Mouse (Mus musculus) megakaryocyte, adult 5-6 weeks (primary cell): Measurements from ENCODE around the gene Col4a3bp. TPM values are rescaled to one million over a fixed set of nuclear protein-coding genes. Genes with fewer than 3 reads are reported as not detected.
A peak's percentile ranks its signal among the peaks of the same experiment; 100 is the strongest.

Source experiments
- ATAC-seq: 2 replicates; pipeline ENCODE4 v1.8.0; 2016; ENCODE audit warnings: mild to moderate bottlenecking, inconsistent platforms; ENCODE audit not compliant: poor library complexity, severe bottlenecking
- total RNA-seq, 2 experiments: library from RNA; stranded (forward) in 1 of 2; stranded (reverse) in 1 of 2; fragments of 153-499, 151-499 nt in 1 of 2; fragments of 221-1000, 200-1000 nt in 1 of 2; gene quantifications; 2 replicates each; pipeline versions ENCODE4 v1.2.3 to v1.2.4; 2015 to 2017

The Col4a3bp gene
- total RNA-seq (2015), result 45.6 and 58.8 TPM in 2 replicates
- 88.5 and 101 TPM in 2 replicates for total RNA-seq (2017)

GRCm38 (mm10) chr13:96542081-96542889 lies at the start of gene Col4a3bp, which contains the start of gene Polk:
Col4a3bp (plus strand) TSS chr13:96542618.
Polk (minus strand) TSS chr13:96542579.
- peak; percentile 95 for ATAC-seq

DNA sequence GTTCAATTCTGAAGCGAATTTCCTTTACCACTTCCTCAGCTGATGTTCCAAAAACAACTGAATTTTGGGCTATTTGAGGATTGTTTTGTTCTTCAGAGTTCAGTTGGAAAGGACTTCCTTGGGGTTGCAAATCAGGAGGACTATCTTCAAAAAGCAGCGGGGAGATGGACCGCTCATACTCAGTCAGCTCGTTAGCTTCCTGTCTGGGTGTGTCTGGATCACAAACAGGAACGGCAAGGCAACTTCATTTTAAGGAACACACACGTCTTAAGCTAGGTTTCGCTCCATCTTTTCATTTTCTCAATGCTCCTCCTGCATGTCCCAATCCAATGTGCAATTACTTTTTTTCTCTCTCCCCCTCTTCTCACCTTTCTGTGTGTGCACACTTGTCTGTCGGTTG lies 45.8 kb upstream of the Col4a3bp start:
- ATAC-seq, result peak; percentile 92

DNA sequence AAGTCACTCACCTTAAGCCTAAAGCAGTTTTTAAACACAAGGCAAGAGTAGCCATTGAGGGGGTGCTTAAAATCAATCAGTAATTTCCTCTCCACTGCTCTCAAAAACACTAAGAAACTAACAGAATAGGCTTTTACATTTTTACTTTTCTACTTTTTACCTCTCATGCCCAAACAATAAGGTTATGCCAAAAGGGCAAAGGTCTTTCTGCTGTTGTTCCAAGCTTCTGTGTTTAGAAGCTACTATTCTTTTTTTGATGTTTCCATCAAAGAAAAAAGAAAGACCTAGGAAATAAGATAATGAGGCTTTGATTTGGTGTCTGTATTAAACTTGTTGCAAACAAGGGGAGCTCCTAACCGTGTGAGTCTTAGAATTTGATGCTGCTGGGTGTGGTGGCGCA lies 42.5 kb upstream of the Col4a3bp start:
- ATAC-seq, result no peak

GRCm38 (mm10) chr13:96505661-96506060 lies 36.8 kb upstream of the Col4a3bp start:
- no peak for ATAC-seq

- no peak for ATAC-seq
Measured at GRCm38 (mm10) chr13:96506313-96506712, 36.1 kb upstream of the Col4a3bp start.

DNA sequence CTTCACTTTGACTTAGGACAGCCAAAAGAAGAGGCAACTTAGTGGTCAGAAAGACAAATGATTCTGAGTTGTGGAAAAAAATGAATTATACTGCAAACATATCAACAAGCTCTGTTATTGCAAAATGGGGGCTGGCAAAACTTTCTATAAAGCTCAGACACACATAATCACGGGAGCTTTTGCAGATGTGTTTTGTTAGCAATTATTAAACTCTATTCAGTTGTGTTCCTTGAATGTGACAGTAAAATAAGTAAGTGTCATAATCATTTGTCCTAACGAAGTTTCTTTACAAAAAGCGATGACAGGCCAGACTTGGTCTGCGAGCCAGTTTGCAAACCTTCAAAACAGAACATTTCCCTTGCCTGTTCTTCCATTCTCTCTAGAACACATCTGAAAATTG lies 34.9 kb upstream of the Col4a3bp start:
- ATAC-seq, result no peak

GRCm38 (mm10) chr13:96510635-96511034 lies 31.8 kb upstream of the Col4a3bp start:
- ATAC-seq, result peak; percentile 86

DNA sequence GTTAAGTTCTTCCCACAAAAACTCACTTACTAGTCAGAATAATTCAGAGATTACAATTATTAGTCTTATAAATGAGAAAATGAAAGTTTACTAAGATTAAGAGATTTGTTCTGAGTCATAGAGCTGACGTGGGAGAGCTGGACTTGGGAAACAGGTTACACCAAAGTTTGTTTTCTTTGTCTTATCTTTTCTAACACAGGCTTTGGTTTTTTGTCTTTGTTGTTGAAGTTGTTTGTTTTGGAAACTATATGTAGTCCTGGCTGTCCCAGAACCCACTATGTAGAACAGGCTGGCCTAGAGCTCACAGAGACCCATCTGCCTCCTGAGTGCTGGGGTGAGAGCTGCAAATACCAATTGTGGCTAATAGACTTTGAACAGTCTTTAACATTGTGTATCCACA lies 31.2 kb upstream of the Col4a3bp start:
- no peak for ATAC-seq

DNA sequence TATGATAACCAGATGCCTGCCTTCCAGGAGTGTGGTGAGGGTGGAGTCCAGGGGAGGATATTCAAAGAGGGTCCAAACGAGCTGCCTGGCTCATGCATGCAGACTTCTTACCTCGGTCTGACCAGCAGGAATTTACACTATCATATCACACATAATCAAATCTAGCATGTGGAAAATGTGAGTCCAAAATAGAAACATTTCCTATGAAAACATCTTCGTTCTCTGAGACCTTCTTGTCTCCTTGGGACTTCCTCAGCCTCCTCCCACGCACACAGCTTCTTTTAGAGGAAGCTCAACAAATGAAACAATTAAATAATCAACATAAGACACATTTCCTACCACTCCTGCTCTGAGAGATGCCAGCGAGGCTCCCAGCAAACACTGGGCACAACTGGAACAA lies 30.5 kb upstream of the Col4a3bp start:
- no peak for ATAC-seq

DNA sequence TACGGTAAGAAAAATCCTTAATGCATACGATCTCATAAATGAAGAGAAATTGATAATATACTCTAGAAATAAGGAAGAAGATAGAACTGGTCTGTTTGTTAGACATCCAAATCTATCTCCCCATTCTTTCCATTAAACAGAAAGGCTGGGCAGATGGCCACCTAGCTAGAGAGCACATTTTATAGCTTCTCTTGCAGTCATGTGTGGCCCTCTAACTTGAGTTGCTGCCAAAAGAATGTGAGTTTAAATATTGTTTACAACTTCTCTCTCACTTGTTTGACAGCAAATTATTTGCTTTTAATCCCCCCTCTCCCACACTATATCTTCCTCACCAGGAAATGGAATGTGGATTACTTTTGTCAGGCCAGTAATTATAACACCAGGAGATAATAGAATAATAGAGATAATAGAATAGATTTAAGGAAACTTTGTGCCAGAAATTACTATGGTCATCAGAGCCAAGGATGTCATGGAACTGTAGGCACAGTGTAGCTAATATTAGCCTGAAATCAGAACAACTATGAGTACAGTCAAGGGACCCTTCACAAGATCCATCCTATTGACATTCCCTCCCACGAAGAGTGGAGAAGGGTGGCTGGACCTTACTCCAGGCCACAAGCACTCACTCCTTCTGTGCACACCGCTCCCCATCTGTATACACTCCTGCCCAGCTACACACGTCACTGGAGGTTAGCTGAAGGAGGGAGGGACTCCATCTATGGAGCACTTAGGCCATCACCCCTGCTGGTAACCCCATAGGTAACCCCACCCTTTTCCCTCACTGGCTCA lies 28.1 kb upstream of the Col4a3bp start:
- ATAC-seq, result no peak

DNA sequence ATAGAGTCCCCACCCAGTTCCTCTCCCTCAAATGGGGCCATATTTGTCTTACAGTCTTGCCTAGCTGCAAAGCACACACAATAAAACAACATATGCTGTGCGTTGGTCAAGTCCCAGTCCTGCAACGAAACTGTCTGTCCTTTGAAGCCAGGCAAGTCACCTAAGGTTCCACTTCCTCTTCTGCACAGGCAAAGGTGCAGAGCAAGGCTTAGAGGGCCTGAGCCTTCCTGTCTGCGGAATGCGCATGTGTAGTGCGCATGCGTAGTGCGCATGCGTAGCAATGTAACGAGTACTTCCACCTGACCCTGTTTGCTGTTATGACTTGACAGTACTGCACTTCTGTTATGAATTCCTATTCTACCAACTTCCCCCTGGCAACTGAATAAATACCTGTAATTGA lies 26.2 kb upstream of the Col4a3bp start:
- ATAC-seq, result peak; percentile 63

DNA sequence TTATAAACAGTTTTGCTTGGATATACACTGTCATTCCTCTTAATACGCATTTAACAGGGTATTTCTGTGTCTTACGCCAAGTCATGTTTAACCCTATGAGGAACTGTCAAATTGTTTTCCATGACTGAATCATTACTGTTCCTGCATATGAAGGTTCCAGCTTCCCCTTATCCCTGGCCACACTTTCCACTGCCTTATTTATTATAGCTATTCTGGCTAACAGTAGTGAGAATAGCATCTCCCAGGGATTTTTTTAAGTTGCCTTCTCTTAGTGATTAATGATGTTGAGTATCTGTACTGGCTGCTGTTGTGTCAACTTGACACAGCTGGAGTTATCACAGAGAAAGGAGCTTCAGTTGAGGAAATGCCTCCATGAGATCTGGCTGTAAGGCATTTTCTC lies 25.1 kb upstream of the Col4a3bp start:
- no peak for ATAC-seq

GRCm38 (mm10) chr13:96521294-96521693 lies 21.1 kb upstream of the Col4a3bp start:
- no peak for ATAC-seq

DNA sequence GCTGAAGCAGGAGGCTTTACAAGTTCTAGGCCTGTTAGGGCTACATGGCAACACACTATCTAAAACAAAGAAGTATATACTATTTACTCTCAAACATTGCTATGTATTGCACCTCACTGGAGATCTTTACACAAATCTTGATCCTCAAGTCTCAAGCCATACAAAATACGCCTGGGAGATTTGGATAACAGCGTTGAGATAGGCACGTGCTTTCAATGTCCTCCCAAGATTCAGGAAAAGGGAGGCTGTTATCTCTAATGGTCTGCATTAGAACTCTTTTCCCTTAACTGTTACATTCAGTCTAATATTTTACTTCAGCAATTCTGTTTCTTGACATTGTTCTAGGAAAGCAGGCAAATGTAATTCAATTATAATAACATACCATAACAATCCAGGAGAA lies 15.4 kb upstream of the Col4a3bp start:
- no peak for ATAC-seq

- peak; percentile 89 for ATAC-seq
Measured at GRCm38 (mm10) chr13:96527856-96528255, 14.6 kb upstream of the Col4a3bp start.

GRCm38 (mm10) chr13:96528776-96529175 lies 13.6 kb upstream of the Col4a3bp start:
- ATAC-seq, result no peak

DNA sequence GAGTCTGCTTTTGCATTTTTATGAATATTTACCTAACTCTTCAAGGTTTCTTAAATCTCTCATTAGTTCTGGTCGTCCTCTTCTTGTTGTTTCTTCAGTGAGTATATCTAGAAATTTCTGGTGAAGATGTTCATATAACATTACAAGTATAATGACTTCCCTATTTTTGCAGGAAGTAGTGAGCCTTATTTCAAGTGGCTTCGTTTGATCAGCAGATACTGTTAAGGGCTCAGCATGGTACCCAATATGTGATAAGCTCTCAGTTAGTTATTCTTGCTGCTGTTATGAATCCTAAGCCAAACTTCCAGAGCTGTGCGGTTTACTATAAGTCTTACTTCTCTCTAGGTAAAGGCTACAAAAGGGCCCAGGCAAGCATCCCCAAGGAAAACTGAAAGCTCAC lies 12.9 kb upstream of the Col4a3bp start:
- no peak for ATAC-seq

GRCm38 (mm10) chr13:96530064-96530463 lies 12.4 kb upstream of the Col4a3bp start:
- ATAC-seq, result no peak

DNA sequence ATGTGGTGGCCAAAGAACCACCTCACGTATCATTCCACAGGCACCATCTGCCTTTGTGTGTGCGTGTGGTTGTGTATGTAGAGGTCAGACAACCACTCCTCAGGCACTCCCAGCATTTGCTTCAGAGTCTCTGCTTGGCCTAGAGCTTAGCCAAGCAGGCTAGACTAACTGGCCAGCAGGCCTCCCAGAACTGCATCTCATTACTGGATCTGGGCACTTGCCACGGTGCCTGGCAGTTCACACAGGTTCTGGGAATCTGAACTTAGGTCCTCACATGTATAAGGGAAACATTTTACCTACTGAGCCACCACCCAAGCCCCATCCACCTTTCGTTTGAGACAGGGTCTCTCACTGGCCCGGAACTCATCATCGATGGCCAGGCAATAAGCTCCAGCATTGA lies 10.2 kb upstream of the Col4a3bp start:
- ATAC-seq, result no peak

DNA sequence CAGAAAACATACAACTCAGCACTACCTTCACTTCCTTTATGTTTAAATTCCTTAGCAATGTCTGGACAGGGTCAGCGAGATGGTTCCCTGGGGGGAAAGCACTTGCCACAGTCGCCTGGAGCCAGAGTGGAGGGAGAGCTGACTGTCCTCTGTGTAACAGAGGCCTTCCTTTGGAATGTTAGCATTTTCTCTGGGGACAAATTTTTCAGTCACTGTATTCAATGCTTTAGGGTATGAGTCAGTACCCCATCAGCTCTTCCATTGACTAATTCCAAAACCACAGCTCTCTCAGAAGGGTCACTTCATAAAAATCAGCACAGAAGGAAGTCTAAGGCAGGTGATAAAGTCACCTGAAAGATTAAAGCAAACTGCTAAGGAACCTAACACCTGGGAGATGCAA lies 8.7 kb upstream of the Col4a3bp start:
- ATAC-seq, result no peak

GRCm38 (mm10) chr13:96536821-96537572 lies 5.4 kb upstream of the Col4a3bp start:
- peak; percentile 27; the same call in 1 of the 2 replicates for ATAC-seq
